Mouse (Mus musculus): ENCODE data around the gene Ppp2r3a.

Ppp2r3a gene

GRCm38 (mm10) chr9:101252541-101252940 lies 946 bp upstream of the Ppp2r3a start:
- no peak for DNase-seq (ENCODE audit: low spot score in 2 of 2)

- DNase-seq (ENCODE audit: low spot score in 2 of 2), result peak in 1 of 2 experiments; percentile 52
Measured at GRCm38 (mm10) chr9:101250981-101251643, 483 bp downstream of the Ppp2r3a start.

- no peak for DNase-seq (ENCODE audit: low spot score in 2 of 2)
Measured at GRCm38 (mm10) chr9:101250486-101250885, 1.1 kb downstream of the Ppp2r3a start.

GRCm38 (mm10) chr9:101249626-101250025 lies 2.0 kb downstream of the Ppp2r3a start:
- DNase-seq (ENCODE audit: low spot score in 2 of 2), result no peak

- DNase-seq (ENCODE audit: low spot score in 2 of 2), result no peak
Measured at GRCm38 (mm10) chr9:101247541-101247940, 4.1 kb downstream of the Ppp2r3a start.

GRCm38 (mm10) chr9:101245493-101245892 lies 6.1 kb downstream of the Ppp2r3a start:
- DNase-seq (ENCODE audit: low spot score in 2 of 2), result no peak

GRCm38 (mm10) chr9:101243711-101244110 lies 7.9 kb downstream of the Ppp2r3a start:
- no peak for DNase-seq (ENCODE audit: low spot score in 2 of 2)

GRCm38 (mm10) chr9:101240161-101240560 lies 11.4 kb downstream of the Ppp2r3a start:
- no peak for DNase-seq (ENCODE audit: low spot score in 2 of 2)

GRCm38 (mm10) chr9:101235786-101236185 lies 15.8 kb downstream of the Ppp2r3a start:
- no peak for DNase-seq (ENCODE audit: low spot score in 2 of 2)

- no peak for DNase-seq (ENCODE audit: low spot score in 2 of 2)
Measured at GRCm38 (mm10) chr9:101232034-101232433, 19.6 kb downstream of the Ppp2r3a start.

- no peak for DNase-seq (ENCODE audit: low spot score in 2 of 2)
Measured at GRCm38 (mm10) chr9:101230028-101230427, 21.6 kb downstream of the Ppp2r3a start.

GRCm38 (mm10) chr9:101228892-101229291 lies 22.7 kb downstream of the Ppp2r3a start:
- DNase-seq (ENCODE audit: low spot score in 2 of 2), result no peak

- no peak for DNase-seq (ENCODE audit: low spot score in 2 of 2)
Measured at GRCm38 (mm10) chr9:101207984-101208383, 43.6 kb downstream of the Ppp2r3a start.

GRCm38 (mm10) chr9:101206516-101206915 lies 45.1 kb downstream of the Ppp2r3a start:
- DNase-seq (ENCODE audit: low spot score in 2 of 2), result no peak

GRCm38 (mm10) chr9:101205216-101205615 lies 46.4 kb downstream of the Ppp2r3a start:
- no peak for DNase-seq (ENCODE audit: low spot score in 2 of 2)

GRCm38 (mm10) chr9:101204059-101204458 lies 47.5 kb downstream of the Ppp2r3a start:
- no peak for DNase-seq (ENCODE audit: low spot score in 2 of 2)

GRCm38 (mm10) chr9:101200627-101201026 lies 51.0 kb downstream of the Ppp2r3a start:
- no peak for DNase-seq (ENCODE audit: low spot score in 2 of 2)

GRCm38 (mm10) chr9:101198804-101199203 lies 52.8 kb downstream of the Ppp2r3a start:
- DNase-seq (ENCODE audit: low spot score in 2 of 2), result no peak

- DNase-seq (ENCODE audit: low spot score in 2 of 2), result no peak
Measured at GRCm38 (mm10) chr9:101198261-101198660, 53.3 kb downstream of the Ppp2r3a start.

- peak; percentile 54 to 82 for DNase-seq (ENCODE audit: low spot score in 2 of 2)
Measured at GRCm38 (mm10) chr9:101181962-101182701, 69.5 kb downstream of the Ppp2r3a start.

GRCm38 (mm10) chr9:101181291-101181690 lies 70.3 kb downstream of the Ppp2r3a start:
- DNase-seq (ENCODE audit: low spot score in 2 of 2), result no peak

GRCm38 (mm10) chr9:101180234-101180633 lies 71.4 kb downstream of the Ppp2r3a start:
- no peak for DNase-seq (ENCODE audit: low spot score in 2 of 2)

- DNase-seq (ENCODE audit: low spot score in 2 of 2), result no peak
Measured at GRCm38 (mm10) chr9:101160627-101161026, 91.0 kb downstream of the Ppp2r3a start.
